Mouse (Mus musculus): Measurements from ENCODE around the gene Alox5ap.

- TF ChIP-seq CTCF (conservative IDR thresholded peaks at IDR 0.05 in 1 of 2, IDR thresholded peaks at IDR 0.05 in 1 of 2; ENCODE audit: low read depth in 2 of 2, low read length in 2 of 2) = no peak
- TF ChIP-seq USF2 (conservative IDR thresholded peaks at IDR 0.05; ENCODE audit: low read depth, low read length) = no peak
- no peak for TF ChIP-seq IRF4 (IDR thresholded peaks at IDR 0.05; ENCODE audit: low read depth, low read length)
- no peak for TF ChIP-seq USF1 (IDR thresholded peaks at IDR 0.05; ENCODE audit: low read depth, low read length)
- TF ChIP-seq CHD1 (IDR thresholded peaks at IDR 0.05; ENCODE audit: low read depth, low read length) = no peak
- no peak for TF ChIP-seq MXI1 (IDR thresholded peaks at IDR 0.05; ENCODE audit: low read depth, low read length)
- no peak for TF ChIP-seq HCFC1 (IDR thresholded peaks at IDR 0.05; ENCODE audit: low read depth, low read length)
- no peak for TF ChIP-seq MAZ (IDR thresholded peaks at IDR 0.05; ENCODE audit: low read depth, low read length)
- TF ChIP-seq MAX (IDR thresholded peaks at IDR 0.05; ENCODE audit: low read length) = no peak
- no peak for TF ChIP-seq GABPA (IDR thresholded peaks at IDR 0.05; ENCODE audit: insufficient replicate concordance, low read depth, low read length)
Measured at GRCm38 (mm10) chr5:149287148-149288038, 22.8 kb downstream of the Alox5ap start.

All from CH12.LX (cell line).